Comparison of ENCODE assay signal across 8 mouse cellular contexts in genomic region chr5:30667215-30667614, GRCm38 (mm10). TPM values are rescaled to one million over a fixed set of nuclear protein-coding genes. Genes with fewer than 3 reads are reported as not detected.
A peak's percentile ranks its signal among the peaks of the same experiment; 100 is the strongest.
DNase-seq lines count a peak whose midpoint lies in the region; ATAC-seq and TF ChIP-seq lines count a peak whose summit lies in the region.

No protein-coding gene starts in this region.

- peak overlapping the region; percentile 64 for H3K4me2 ChIP-seq in lung, embryonic 14.5 days
- peak overlapping the region; percentile 53 for H3K4me2 ChIP-seq in embryonic facial prominence, embryonic 11.5 days (ENCODE audit: low read depth, low read length)
- H3K4me2 ChIP-seq in intestine, embryonic 14.5 days (ENCODE audit: low read length), result peak overlapping the region; percentile 77
- peak overlapping the region; percentile 88 for H3K4me2 ChIP-seq in neural tube, embryonic 13.5 days

- peak overlapping the region; percentile 85 for H3K4me3 ChIP-seq in lung, embryonic 14.5 days (ENCODE audit: low read depth, low read length)
- H3K4me3 ChIP-seq in embryonic facial prominence, embryonic 11.5 days (ENCODE audit: low read depth, low read length), result peak overlapping the region; percentile 85
- peak overlapping the region; percentile 92 for H3K4me3 ChIP-seq in intestine, embryonic 14.5 days (ENCODE audit: low read depth, low read length)
- peak overlapping the region; percentile 74 for H3K4me3 ChIP-seq in neural tube, embryonic 13.5 days

- no peak for ATAC-seq in lung, embryonic 14.5 days (ENCODE audit: insufficient read depth)
- no peak for ATAC-seq in embryonic facial prominence, embryonic 11.5 days (replicated peaks; ENCODE audit: insufficient number of reproducible peaks, low FRiP score, low TSS enrichment, low read depth)
- no peak for ATAC-seq in intestine, embryonic 14.5 days (replicated peaks; ENCODE audit: low FRiP score, low TSS enrichment, low read depth)
- ATAC-seq in neural tube, embryonic 13.5 days (ENCODE audit: low read depth), result no peak

- intact Hi-C loops in left cerebral cortex, postnatal 25 days (cut with DNase I), result no loop called here

- H3K9me3 ChIP-seq in lung, embryonic 14.5 days (ENCODE audit: low read depth, low read length), result no peaks in the 10 kb centered on the region
- no peaks in the 10 kb centered on the region for H3K9me3 ChIP-seq in embryonic facial prominence, embryonic 11.5 days (replicated peaks; ENCODE audit: control insufficient read depth, low read length)
- H3K9me3 ChIP-seq in intestine, embryonic 14.5 days (ENCODE audit: control insufficient read depth, low read length), result no peaks in the 10 kb centered on the region
- H3K9me3 ChIP-seq in neural tube, embryonic 13.5 days, result no peaks in the 10 kb centered on the region

- H3K36me3 ChIP-seq in lung, embryonic 14.5 days (ENCODE audit: insufficient read depth), result peaks cover 36% of the 10 kb centered on the region
- peaks cover 3% of the 10 kb centered on the region for H3K36me3 ChIP-seq in embryonic facial prominence, embryonic 11.5 days (replicated peaks; ENCODE audit: control insufficient read depth, insufficient read depth, low read depth, low read length)
- peaks cover 31% of the 10 kb centered on the region for H3K36me3 ChIP-seq in intestine, embryonic 14.5 days (ENCODE audit: control insufficient read depth, insufficient read depth, low read length)
- no peaks in the 10 kb centered on the region; the same call in 1 of the 2 replicates for H3K36me3 ChIP-seq in neural tube, embryonic 13.5 days

- under 1% methylated on average over 13 of the region's 13 CpGs for WGBS in lung, embryonic 14.5 days
- under 1% methylated on average over 13 of the region's 13 CpGs for WGBS in embryonic facial prominence, embryonic 11.5 days
- WGBS in intestine, embryonic 14.5 days, result under 1% methylated on average over 13 of the region's 13 CpGs
- under 1% methylated on average over 13 of the region's 13 CpGs for WGBS in neural tube, embryonic 13.5 days

- DNase-seq in lung, embryonic 14.5 days, result peak; percentile 36
- no peak for DNase-seq in lung, postnatal 25 days (ENCODE audit: low spot score)
- DNase-seq in embryonic facial prominence, embryonic 11.5 days (ENCODE audit: low spot score), result no peak
- no peak for DNase-seq in intestine, embryonic 14.5 days (ENCODE audit: low spot score)
- no peak for DNase-seq in left cerebral cortex, postnatal 25 days (ENCODE audit: low spot score in 2 of 2)
- DNase-seq in layer of hippocampus, adult 9-10 months (ENCODE audit: low spot score), result no peak
- DNase-seq in T-cell, adult 2 months (ENCODE audit: low spot score), result no peak

- H3K9ac ChIP-seq in lung, embryonic 14.5 days, result peak overlapping the region; percentile 80
- H3K9ac ChIP-seq in embryonic facial prominence, embryonic 11.5 days (replicated peaks; ENCODE audit: low read length), result peak overlapping the region; percentile 94
- H3K9ac ChIP-seq in intestine, embryonic 14.5 days (ENCODE audit: low read length), result peak overlapping the region; percentile 81
- H3K9ac ChIP-seq in neural tube, embryonic 13.5 days, result peak overlapping the region; percentile 78

- H3K27ac ChIP-seq in lung, embryonic 14.5 days (ENCODE audit: low read depth), result peak overlapping the region; percentile 82
- H3K27ac ChIP-seq in embryonic facial prominence, embryonic 11.5 days (replicated peaks; ENCODE audit: low read depth, low read length), result peak overlapping the region; percentile 88
- peak overlapping the region; percentile 75 for H3K27ac ChIP-seq in intestine, embryonic 14.5 days (ENCODE audit: low read depth)
- no peak overlapping the region for H3K27ac ChIP-seq in neural tube, embryonic 13.5 days (replicated peaks)

- peaks cover 10% of the 10 kb centered on the region; the same call in 1 of the 2 replicates for H3K4me1 ChIP-seq in lung, embryonic 14.5 days (ENCODE audit: insufficient read depth)
- no peaks in the 10 kb centered on the region for H3K4me1 ChIP-seq in embryonic facial prominence, embryonic 11.5 days (ENCODE audit: control insufficient read depth, insufficient read depth, low read length)
- H3K4me1 ChIP-seq in intestine, embryonic 14.5 days (replicated peaks; ENCODE audit: control insufficient read depth, insufficient read depth, low read length), result peaks cover 9% of the 10 kb centered on the region
- H3K4me1 ChIP-seq in neural tube, embryonic 13.5 days (replicated peaks), result peaks cover 18% of the 10 kb centered on the region

- no peak for TF ChIP-seq CTCF in lung, embryonic 14.5 days (IDR thresholded peaks at IDR 0.05; ENCODE audit: low read depth)

- H3K27me3 ChIP-seq in lung, embryonic 14.5 days (ENCODE audit: insufficient read depth, low read length), result no peaks in the 10 kb centered on the region
- no peaks in the 10 kb centered on the region for H3K27me3 ChIP-seq in embryonic facial prominence, embryonic 11.5 days (ENCODE audit: control insufficient read depth, insufficient read depth, low read length)
- H3K27me3 ChIP-seq in intestine, embryonic 14.5 days (replicated peaks; ENCODE audit: control insufficient read depth, insufficient read depth, low read length), result no peaks in the 10 kb centered on the region
- H3K27me3 ChIP-seq in neural tube, embryonic 13.5 days, result no peaks in the 10 kb centered on the region

RNA-seq across cellular contexts. Expression of gene Cenpa, which starts 0.6 kb away (rescaled TPM):
- polyA plus RNA-seq in lung, embryonic 14.5 days (2014; fragmentation: Nextera tagmentation; extraction: Ambion mirVana), result 416 and 454 TPM in 2 replicates
- polyA plus RNA-seq in embryonic facial prominence, embryonic 11.5 days (2014; fragmentation: Nextera tagmentation; extraction: Ambion mirVana), result 435 and 450 TPM in 2 replicates
- polyA plus RNA-seq in intestine, embryonic 14.5 days (2014; fragmentation: Nextera tagmentation; extraction: Ambion mirVana), result 292 and 293 TPM in 2 replicates
- 60.2 and 69.1 TPM in 2 replicates for polyA plus RNA-seq in neural tube, embryonic 13.5 days (2015; fragmentation: Nextera tagmentation; extraction: Ambion mirVana)
- 1 to 10 TPM; 6.7 to 8.0 TPM for total RNA-seq in left cerebral cortex, postnatal 25 days (2021)

RNA-seq across cellular contexts. Expression of gene Slc35f6, which starts 19.5 kb away (rescaled TPM):
- 27.6 and 29.5 TPM in 2 replicates for polyA plus RNA-seq in lung, embryonic 14.5 days (2014; fragmentation: Nextera tagmentation; extraction: Ambion mirVana)
- polyA plus RNA-seq in embryonic facial prominence, embryonic 11.5 days (2014; fragmentation: Nextera tagmentation; extraction: Ambion mirVana), result 22.0 and 23.5 TPM in 2 replicates
- 32.5 and 35.2 TPM in 2 replicates for polyA plus RNA-seq in intestine, embryonic 14.5 days (2014; fragmentation: Nextera tagmentation; extraction: Ambion mirVana)
- 26.5 and 28.0 TPM in 2 replicates for polyA plus RNA-seq in neural tube, embryonic 13.5 days (2015; fragmentation: Nextera tagmentation; extraction: Ambion mirVana)
- total RNA-seq in left cerebral cortex, postnatal 25 days (2021), result 10 to 100 TPM; 40.5 to 40.9 TPM

RNA-seq across cellular contexts. Expression of gene Dpysl5, which starts 44.1 kb away (rescaled TPM):
- 6.6 and 7.3 TPM in 2 replicates for polyA plus RNA-seq in lung, embryonic 14.5 days (2014; fragmentation: Nextera tagmentation; extraction: Ambion mirVana)
- polyA plus RNA-seq in embryonic facial prominence, embryonic 11.5 days (2014; fragmentation: Nextera tagmentation; extraction: Ambion mirVana), result 17.6 and 22.2 TPM in 2 replicates
- 8.7 and 10.4 TPM in 2 replicates for polyA plus RNA-seq in intestine, embryonic 14.5 days (2014; fragmentation: Nextera tagmentation; extraction: Ambion mirVana)
- polyA plus RNA-seq in neural tube, embryonic 13.5 days (2015; fragmentation: Nextera tagmentation; extraction: Ambion mirVana), result 176 and 184 TPM in 2 replicates
- 10 to 100 TPM; 27.7 to 31.5 TPM for total RNA-seq in left cerebral cortex, postnatal 25 days (2021)
